Mouse (Mus musculus) kidney, adult 9 months (tissue): ENCODE measurements around the gene Olfr632.
"Not testable (repeated sequence)": the region's sequence is repeated elsewhere in the genome, so short reads cannot be mapped to it uniquely, and the experiment has no call there.

Experiments used
- DNase-seq: peaks from one replicate; pipeline ENCODE4 v3.0.0; 2022

The Olfr632 gene

DNA sequence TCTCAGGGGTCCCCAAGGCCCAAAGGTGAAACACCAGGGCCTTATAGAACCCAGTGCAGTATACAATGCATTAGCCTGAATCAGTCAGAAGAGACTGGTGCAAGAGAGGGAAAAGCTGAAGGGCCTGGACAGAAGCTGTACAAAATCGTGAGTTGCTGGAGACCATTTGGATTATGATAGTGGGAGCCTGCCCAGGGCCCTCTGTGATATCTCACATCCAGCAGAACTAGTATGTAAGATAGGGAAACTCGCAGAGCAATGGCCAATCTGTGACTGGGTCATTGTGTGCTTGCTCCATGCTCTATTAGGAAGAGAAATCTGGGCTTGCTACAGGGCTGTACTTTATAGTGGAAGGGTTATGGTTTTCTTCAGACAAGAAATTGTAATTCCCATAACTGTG is at the start of gene Olfr632:
TSS of gene Olfr632 (plus strand) at position 84 of the 400 bp plus-strand sequence.
- no peak for DNase-seq

DNA sequence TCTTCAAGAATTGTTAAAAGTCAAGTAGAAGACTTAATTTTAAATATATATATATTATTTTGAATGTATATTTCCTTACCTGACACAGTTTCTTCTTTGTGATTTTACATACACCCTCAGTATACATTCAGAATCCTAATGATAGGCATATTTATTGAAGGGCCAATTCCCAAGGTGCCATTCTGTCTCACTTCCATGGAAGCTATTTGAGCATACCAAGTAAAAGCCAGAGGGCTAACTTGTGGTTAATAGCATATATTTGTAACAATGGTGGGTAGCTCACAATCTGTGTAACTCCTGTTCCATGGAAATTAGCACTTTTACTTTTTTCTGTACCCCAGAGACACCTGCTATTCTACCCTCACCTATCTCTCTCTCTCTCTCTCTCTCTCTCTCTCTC is 48.0 kb upstream of the Olfr632 start, which contains the start of gene Olfr66:
TSS of gene Olfr66 (minus strand) at position 101 of the 400 bp plus-strand sequence.
- DNase-seq = no peak

DNA sequence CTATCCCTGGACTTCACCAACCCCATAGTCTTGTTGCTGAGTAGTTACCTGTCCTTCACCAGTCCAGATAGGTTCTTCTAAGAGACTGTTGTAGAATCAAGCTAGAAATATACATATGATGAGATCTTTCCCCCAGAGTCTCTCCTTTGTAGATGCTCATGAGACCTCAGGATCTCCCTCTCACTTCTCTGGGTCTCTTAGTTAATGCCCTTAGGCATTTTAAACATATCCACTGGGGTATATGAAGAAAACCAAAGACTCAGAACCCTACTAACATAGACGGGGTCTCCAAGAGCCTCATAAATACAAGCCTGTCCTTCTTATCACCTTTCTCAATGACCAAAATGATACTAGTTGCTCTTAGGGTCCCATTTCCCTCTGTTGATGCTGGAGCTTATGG is 39.8 kb upstream of the Olfr632 start, which contains the start of gene Olfr64:
TSS of gene Olfr64 (minus strand) at position 101 of the 400 bp plus-strand sequence.
- no peak for DNase-seq

DNA sequence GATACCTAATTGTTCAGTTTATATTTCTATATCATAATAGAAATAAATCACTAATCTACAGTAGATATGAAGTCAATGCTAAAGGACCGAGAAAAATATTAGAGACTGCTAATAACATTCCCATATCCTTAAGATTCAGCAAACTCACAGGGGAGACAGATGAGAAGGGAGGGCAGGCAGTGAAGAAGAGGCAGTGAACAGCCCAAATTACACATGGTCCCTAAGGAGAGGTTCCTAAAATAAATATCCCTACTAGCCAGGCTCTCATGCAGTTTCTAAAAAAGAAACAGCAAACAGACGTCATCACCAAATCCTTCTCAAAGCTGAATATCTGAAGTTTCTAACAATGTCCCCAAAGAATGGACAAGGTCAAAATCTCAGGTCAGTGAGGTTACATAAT is 31.0 kb upstream of the Olfr632 start, which contains the start of gene Olfr65:
TSS of gene Olfr65 (plus strand) at position 301 of the 400 bp plus-strand sequence.
- DNase-seq = no peak

DNA sequence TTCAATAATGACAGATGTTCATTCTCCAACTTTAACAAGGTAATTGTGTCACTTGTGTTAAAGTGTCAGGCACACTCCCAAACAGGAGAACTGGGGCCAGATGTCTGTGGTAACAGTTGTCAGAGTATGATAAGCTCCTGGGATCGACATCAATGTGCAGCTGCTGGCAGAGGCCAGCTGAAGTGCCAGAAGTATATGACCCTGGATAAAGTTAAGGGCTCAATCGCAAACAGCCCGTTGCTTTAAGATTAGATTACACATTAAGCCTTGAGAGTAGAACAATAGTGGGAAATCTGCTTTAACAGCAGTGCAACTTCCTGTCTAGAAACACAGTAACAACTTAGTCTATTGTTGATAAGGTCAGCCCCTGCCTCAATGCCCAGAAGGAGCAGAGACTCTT is 24.1 kb upstream of the Olfr632 start:
- no peak for DNase-seq

DNA sequence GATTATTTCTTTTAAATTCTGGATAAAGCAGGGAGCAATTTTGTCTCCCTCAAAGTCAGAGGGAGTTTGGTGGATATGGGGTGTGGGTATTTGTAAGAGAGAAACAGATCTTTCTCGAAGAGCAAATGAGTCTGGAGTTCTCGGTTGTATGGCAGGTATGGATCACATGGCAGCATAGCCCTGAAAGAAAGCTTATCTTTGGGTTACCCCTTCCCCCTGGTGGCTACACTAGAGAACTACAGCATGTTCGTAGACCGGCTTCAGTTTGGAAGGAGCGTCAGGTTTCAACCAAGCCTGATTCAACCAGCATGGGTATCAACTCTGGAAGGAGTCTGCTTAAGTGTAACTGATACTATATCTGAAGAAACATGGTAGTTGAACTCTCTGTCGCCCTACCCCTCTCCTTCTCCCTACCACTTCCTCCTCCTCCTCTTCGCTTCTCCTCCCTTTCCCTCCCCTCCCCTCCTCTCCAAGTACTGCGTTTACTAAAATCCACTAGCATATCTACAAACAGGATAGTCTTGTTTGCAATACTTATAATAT is 21.1 kb upstream of the Olfr632 start:
- no peak for DNase-seq

DNA sequence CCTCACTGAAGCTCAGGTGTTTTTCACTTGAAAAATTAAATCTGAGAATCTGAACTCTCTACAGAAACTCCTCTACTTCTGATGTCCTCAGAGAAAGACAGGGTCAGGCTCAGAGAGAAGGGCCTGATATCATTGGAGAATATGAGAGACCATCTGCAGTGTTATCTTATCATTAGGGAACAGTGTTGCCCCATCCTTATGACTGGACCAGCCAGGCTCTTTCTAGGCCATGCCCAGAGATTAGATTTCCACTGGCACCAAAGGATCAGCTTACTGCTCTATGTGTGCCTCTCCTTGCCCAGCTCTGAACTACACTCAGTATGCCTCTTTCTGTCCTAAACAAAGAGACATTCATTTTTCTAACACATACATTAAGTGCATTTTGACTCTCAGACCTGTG is 18.8 kb upstream of the Olfr632 start:
- DNase-seq = no peak

DNA sequence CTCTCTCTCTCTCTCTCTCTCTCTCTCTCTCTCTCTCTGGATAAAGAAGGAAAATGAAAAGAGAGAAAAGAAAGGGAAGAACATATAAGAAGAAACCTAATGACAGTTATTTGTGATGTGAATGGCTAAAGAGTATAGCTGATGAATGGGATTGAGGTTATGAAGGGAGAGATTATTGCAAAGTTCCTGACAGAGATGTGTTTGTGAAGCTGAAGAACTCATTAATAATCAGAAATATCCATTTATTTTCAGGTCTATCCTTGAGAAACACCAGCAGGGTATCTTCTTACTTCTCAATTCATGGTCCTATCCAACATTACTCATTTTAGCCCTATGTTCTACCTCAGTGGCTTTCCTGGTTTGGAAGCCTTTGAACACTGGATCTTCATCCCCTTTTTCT is 5.6 kb upstream of the Olfr632 start, which contains the start of gene Olfr631:
TSS of gene Olfr631 (plus strand) at position 301 of the 400 bp plus-strand sequence.
- no peak for DNase-seq

DNA sequence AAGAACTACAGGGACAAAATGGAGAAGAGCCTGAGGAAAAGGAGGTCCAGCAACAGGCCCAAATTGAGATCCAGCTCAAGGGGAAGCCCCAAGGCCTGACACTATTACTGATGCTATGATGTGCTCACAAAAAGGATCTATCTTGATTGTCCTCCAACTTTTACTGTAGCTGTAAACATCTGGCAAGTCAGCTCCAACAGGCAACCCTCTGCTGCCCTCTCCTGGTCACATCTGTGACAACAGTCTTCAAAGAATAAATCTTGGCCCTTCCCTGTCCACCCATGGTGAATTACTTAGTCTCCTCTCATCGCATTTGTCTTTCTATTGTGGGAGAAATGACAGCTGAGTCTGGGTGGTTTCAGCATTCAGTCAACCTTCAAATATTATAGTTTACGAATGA is 8.6 kb downstream of the Olfr632 start:
- DNase-seq = peak; percentile 24

DNA sequence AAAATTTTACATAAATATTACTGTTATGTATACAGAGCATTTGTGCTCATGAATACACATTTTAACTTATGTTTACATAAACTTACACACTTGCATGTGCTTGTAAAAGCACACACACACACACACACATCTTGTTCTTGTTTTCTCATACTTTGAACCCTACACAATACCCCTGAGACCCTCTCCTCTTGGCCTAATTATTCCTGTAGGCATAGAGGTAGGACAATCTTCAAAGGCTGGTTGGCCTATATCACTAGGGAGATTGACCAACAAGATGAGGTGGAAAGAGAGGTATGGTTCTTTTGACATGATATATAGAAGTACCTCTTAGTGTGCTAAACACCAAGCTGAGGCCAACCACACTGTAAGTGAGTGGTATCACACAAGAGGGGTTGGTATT is 10.0 kb downstream of the Olfr632 start, which contains the start of gene Olfr633:
TSS of gene Olfr633 (plus strand) at position 301 of the 400 bp plus-strand sequence.
- no peak for DNase-seq

DNA sequence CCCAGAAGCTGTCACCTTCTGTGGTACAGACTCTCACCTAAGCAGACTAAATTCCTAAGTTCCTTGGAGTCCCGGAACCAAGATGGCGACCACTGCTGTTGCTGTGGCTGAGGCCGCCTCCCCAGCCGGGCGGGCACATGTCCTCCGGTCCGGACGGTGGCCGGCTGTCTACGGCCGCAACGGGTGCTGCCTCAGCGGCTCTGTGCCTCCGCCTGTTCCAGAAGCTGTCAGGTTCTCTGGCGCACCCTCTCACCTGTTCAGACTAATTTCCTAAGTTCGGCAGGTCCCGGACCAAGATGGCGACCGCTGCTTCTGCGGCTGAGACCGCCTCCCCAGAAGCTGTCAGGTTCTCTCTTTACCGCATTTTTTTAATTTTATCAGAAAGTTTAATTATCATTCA is 32.7 kb downstream of the Olfr632 start:
- not testable (repeated sequence) for DNase-seq

DNA sequence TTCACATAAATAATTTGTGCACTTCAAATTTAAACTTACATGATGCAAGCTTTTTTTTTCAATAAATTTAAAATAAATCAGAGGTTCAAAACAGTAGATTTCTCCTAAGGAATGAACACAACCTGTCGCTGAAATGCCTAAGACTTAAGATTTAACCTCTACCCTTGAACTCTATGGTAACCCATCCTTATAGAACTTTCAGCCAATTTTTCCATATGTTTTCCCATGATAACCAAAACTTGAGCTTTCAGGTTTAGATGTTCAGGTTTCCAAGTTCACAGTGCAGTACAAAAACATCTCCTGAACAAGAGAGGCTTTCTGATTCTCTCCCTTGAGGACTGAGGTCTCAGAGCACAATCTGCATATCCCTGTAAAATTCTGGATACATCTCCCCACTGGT is 36.7 kb downstream of the Olfr632 start, which contains the start of gene Olfr635:
TSS of gene Olfr635 (plus strand) at position 301 of the 400 bp plus-strand sequence.
- DNase-seq = no peak

DNA sequence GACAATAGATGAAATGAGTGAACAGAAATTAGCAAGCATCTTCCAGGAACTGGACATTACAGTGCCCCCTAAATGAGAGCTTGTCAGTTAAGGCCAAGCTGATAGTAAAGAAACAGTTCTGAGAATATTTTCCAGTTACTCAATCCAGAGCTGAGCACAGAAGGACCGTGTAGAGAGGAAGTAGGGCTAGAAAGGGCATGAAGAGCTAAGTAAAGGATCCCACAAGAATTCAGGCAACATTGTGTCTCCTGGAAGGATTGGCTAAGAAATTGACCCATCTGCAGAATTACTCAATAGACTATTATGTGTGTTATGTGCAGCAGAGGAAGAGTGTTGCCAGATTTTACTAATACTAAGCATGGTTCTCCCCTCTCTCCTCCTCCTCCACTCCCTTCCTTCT is 37.6 kb downstream of the Olfr632 start:
- no peak for DNase-seq
